ENCODE assay signal across 27 mouse cellular contexts in the genomic region with DNA sequence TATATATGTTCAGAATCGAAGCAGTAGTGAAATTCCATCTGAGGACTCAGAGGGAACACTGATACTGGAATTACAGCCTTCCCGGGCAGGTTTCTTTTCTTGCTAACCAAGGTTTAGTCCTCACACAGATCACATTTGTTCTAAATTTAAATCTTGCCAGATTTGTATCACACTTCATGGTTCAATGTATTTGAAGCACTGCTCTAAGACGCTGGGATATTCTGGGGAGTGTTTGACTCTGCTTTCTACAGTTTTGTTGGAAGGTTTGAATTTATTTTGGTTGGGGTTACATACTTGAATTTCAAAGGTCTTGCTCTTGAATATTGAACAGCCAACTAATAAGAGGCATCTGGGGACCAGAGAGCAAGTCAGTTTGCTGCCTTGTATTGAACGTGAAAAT.
"Had no signal": no experiment of that assay in that cellular context is flagged by ENCODE, and none has a peak within 500 bp of the region (broad histone marks: within the 10 kb centered on the region; RNA-seq: fewer than 3 reads in every experiment).

No protein-coding gene starts in this region.

- DNase-seq: gastrocnemius, adult 2 months; gastrocnemius, postnatal 10 days; gastrocnemius, postnatal 25 days; heart, adult 18-20 months; heart, postnatal 14 days; heart, postnatal 36 days; kidney, adult 11 months; kidney, adult 2 months; kidney, adult 9 months; kidney, postnatal 14 days; kidney, postnatal 36 days; layer of hippocampus, adult 9-11 months; layer of hippocampus, postnatal 36 days; liver; liver, embryonic 13.5 days had no signal

- H3K27ac ChIP-seq: gastrocnemius, adult 2 months; heart, embryonic 10.5 days; hindbrain, embryonic 13.5 days; hindbrain, embryonic 15.5 days; hindbrain, postnatal 0 days; kidney, embryonic 15.5 days; kidney, postnatal 0 days; limb, embryonic 10.5 days; limb, embryonic 12.5 days; liver, embryonic 13.5 days; liver, embryonic 15.5 days had no signal

- H3K4me2 ChIP-seq: heart, embryonic 12.5 days; hindbrain, embryonic 13.5 days; hindbrain, embryonic 15.5 days; kidney, embryonic 15.5 days; limb, embryonic 12.5 days; liver, embryonic 11.5 days; liver, embryonic 13.5 days; liver, embryonic 15.5 days had no signal

- H3K27me3 ChIP-seq: heart, embryonic 12.5 days; hindbrain, embryonic 13.5 days; hindbrain, embryonic 15.5 days; kidney, embryonic 15.5 days; limb, embryonic 12.5 days; liver, embryonic 13.5 days; liver, embryonic 15.5 days had no signal

- H3K4me3 ChIP-seq: gastrocnemius, adult 2 months; heart, embryonic 10.5 days; heart, embryonic 12.5 days; hindbrain, embryonic 13.5 days; hindbrain, embryonic 15.5 days; kidney, embryonic 15.5 days; limb, embryonic 10.5 days; limb, embryonic 12.5 days; liver, embryonic 13.5 days; liver, embryonic 15.5 days had no signal

- H3K36me3 ChIP-seq: heart, embryonic 10.5 days; heart, embryonic 12.5 days; hindbrain, embryonic 13.5 days; hindbrain, embryonic 15.5 days; kidney, embryonic 15.5 days; limb, embryonic 10.5 days; limb, embryonic 12.5 days; liver, embryonic 13.5 days; liver, embryonic 15.5 days had no signal

- ATAC-seq: hindbrain, postnatal 0 days; intestine, embryonic 16.5 days had no signal

- H3K9me3 ChIP-seq: heart, embryonic 10.5 days; heart, embryonic 12.5 days; hindbrain, embryonic 13.5 days; hindbrain, embryonic 15.5 days; kidney, embryonic 15.5 days; limb, embryonic 10.5 days; limb, embryonic 12.5 days; liver, embryonic 13.5 days; liver, embryonic 15.5 days had no signal

- H3K9ac ChIP-seq: heart, embryonic 12.5 days; hindbrain, embryonic 13.5 days; hindbrain, embryonic 15.5 days; kidney, embryonic 15.5 days; limb, embryonic 12.5 days; liver, embryonic 13.5 days; liver, embryonic 15.5 days had no signal

- H3K4me1 ChIP-seq: heart, embryonic 10.5 days; heart, embryonic 12.5 days; kidney, embryonic 15.5 days; limb, embryonic 12.5 days; liver, embryonic 13.5 days; liver, embryonic 15.5 days had no signal
